10 mouse cellular contexts compared by ENCODE assay signal in genomic region chr10:103236460-103236772, GRCm38 (mm10). TPM values are rescaled to one million over a fixed set of nuclear protein-coding genes. Genes with fewer than 3 reads are reported as not detected.
DNase-seq lines count a peak whose midpoint lies in the region; ATAC-seq and TF ChIP-seq lines count a peak whose summit lies in the region.
"Had no signal": no experiment of that assay in that cellular context is flagged by ENCODE, and none has a peak within 500 bp of the region (broad histone marks: within the 10 kb centered on the region; RNA-seq: fewer than 3 reads in every experiment).

No protein-coding gene starts in this region.

- H3K9me3 ChIP-seq in heart, embryonic 13.5 days, result no peaks in the 10 kb centered on the region
- H3K9me3 ChIP-seq in E14TG2a.4 (ENCODE audit: low read length), result no peaks in the 10 kb centered on the region
- no peaks in the 10 kb centered on the region for H3K9me3 ChIP-seq in forebrain, postnatal 0 days (ENCODE audit: low read length)
- H3K9me3 ChIP-seq in midbrain, embryonic 11.5 days (ENCODE audit: control insufficient read depth, low read length), result no peaks in the 10 kb centered on the region

- no peaks in the 10 kb centered on the region; the same call in 1 of the 2 replicates for H3K27me3 ChIP-seq in heart, embryonic 13.5 days (replicated peaks)
- 0 out of 2 replicates have a peak, but pooled peaks cover 5% of the 10 kb centered on the region for H3K27me3 ChIP-seq in E14TG2a.4 (ENCODE audit: insufficient read depth, low read length)
- H3K27me3 ChIP-seq in forebrain, postnatal 0 days (ENCODE audit: insufficient read depth, low read length), result no peaks in the 10 kb centered on the region
- H3K27me3 ChIP-seq in midbrain, embryonic 11.5 days (ENCODE audit: control insufficient read depth, insufficient read depth, low read length), result no peaks in the 10 kb centered on the region

- H3K27ac ChIP-seq in heart, embryonic 13.5 days (replicated peaks), result no peak overlapping the region
- no peak overlapping the region for H3K27ac ChIP-seq in forebrain, postnatal 0 days (ENCODE audit: low read depth, low read length)
- no peak overlapping the region for H3K27ac ChIP-seq in midbrain, embryonic 11.5 days (ENCODE audit: low read depth, low read length)

- ATAC-seq in heart, embryonic 13.5 days (ENCODE audit: extremely low read depth, insufficient number of reproducible peaks, low FRiP score, low TSS enrichment), result no peak
- peak; percentile 5; the same call in 1 of the 2 replicates for ATAC-seq in forebrain, postnatal 0 days
- ATAC-seq in midbrain, embryonic 11.5 days (ENCODE audit: low FRiP score), result no peak; the same call in 1 of the 2 replicates

- H3K9ac ChIP-seq in heart, embryonic 13.5 days, result no peak overlapping the region
- H3K9ac ChIP-seq in forebrain, postnatal 0 days, result no peak overlapping the region
- no peak overlapping the region for H3K9ac ChIP-seq in midbrain, embryonic 11.5 days (ENCODE audit: low read length)

- H3K4me3 ChIP-seq in heart, embryonic 13.5 days, result peak overlapping the region; percentile 70
- peak overlapping the region; percentile 82 for H3K4me3 ChIP-seq in E14TG2a.4 (replicated peaks; ENCODE audit: low read length)
- peak overlapping the region; percentile 61 for H3K4me3 ChIP-seq in forebrain, postnatal 0 days (ENCODE audit: low read depth, low read length)
- peak overlapping the region; percentile 52 for H3K4me3 ChIP-seq in midbrain, embryonic 11.5 days (ENCODE audit: low read depth, low read length)

- no peak for TF ChIP-seq CTCF in E14TG2a.4 (conservative IDR thresholded peaks at IDR 0.05; ENCODE audit: low read length)
- TF ChIP-seq CTCF in forebrain, postnatal 0 days (IDR thresholded peaks at IDR 0.05; ENCODE audit: low read depth), result no peak

- no peaks in the 10 kb centered on the region for H3K4me1 ChIP-seq in heart, embryonic 13.5 days
- H3K4me1 ChIP-seq in E14TG2a.4 (replicated peaks; ENCODE audit: low read depth, low read length), result peaks cover 8% of the 10 kb centered on the region
- H3K4me1 ChIP-seq in forebrain, postnatal 0 days (ENCODE audit: insufficient read depth), result no peaks in the 10 kb centered on the region
- H3K4me1 ChIP-seq in midbrain, embryonic 11.5 days (ENCODE audit: control insufficient read depth, insufficient read depth, low read length), result 0 out of 2 replicates have a peak, but pooled peaks cover 2% of the 10 kb centered on the region

- WGBS in heart, embryonic 13.5 days, result 19% methylated on average over 4 of the region's 4 CpGs
- 19% methylated on average over 4 of the region's 4 CpGs for whole genome bisulfite sequencing in forebrain, postnatal 0 days
- WGBS in midbrain, embryonic 11.5 days, result 25% methylated on average over 4 of the region's 4 CpGs

- H3K4me2 ChIP-seq in heart, embryonic 13.5 days, result peak overlapping the region; percentile 80
- peak overlapping the region; percentile 56 for H3K4me2 ChIP-seq in forebrain, postnatal 0 days (ENCODE audit: low read depth)
- H3K4me2 ChIP-seq in midbrain, embryonic 11.5 days, result peak overlapping the region; percentile 53

- DNase-seq in heart, postnatal 4 days, result no peak
- no peak for DNase-seq in forebrain, postnatal 0 days
- no peak for DNase-seq in midbrain, embryonic 11.5 days (ENCODE audit: low spot score, missing footprints)
- no peak for DNase-seq in Muller cell, postnatal 12 days (ENCODE audit: inconsistent ontology term)
- DNase-seq in left cerebral cortex, adult 11 months (ENCODE audit: low spot score), result no peak
- DNase-seq in kidney, adult 11 months, result no peak
- DNase-seq: B cell, adult 2 months had no signal

- no peaks in the 10 kb centered on the region for H3K36me3 ChIP-seq in heart, embryonic 13.5 days
- no peaks in the 10 kb centered on the region for H3K36me3 ChIP-seq in E14TG2a.4 (ENCODE audit: insufficient read depth, low read length)
- H3K36me3 ChIP-seq in forebrain, postnatal 0 days (ENCODE audit: insufficient read depth), result no peaks in the 10 kb centered on the region
- no peaks in the 10 kb centered on the region for H3K36me3 ChIP-seq in midbrain, embryonic 11.5 days (ENCODE audit: control insufficient read depth, insufficient read depth, low read length)

RNA-seq across cellular contexts. Expression of gene Lrriq1, which starts 0.3 kb away (rescaled TPM):
- polyA plus RNA-seq in heart, embryonic 13.5 days (2015; fragmentation: Nextera tagmentation; extraction: Ambion mirVana), result not detected in 2 replicates
- not detected for total RNA-seq in heart, postnatal 4 days (2021)
- 2.2 and 2.5 TPM in 2 replicates for total RNA-seq in forebrain, postnatal 0 days (2014; rRNA removed)
- 1.7 and 4.7 TPM in 2 replicates for polyA plus RNA-seq in forebrain, postnatal 0 days (2015; fragmentation: Nextera tagmentation; extraction: Ambion mirVana)
- polyA plus RNA-seq in midbrain, embryonic 11.5 days (2014; fragmentation: Nextera tagmentation; extraction: Ambion mirVana), result 0.81 and 1.1 TPM in 2 replicates
- total RNA-seq: neutrophil, adult 5-6 weeks had no signal
